Mouse (Mus musculus): Measurements from ENCODE around the gene Plcd3. TPM values are rescaled to one million over a fixed set of nuclear protein-coding genes. Genes with fewer than 3 reads are reported as not detected.
A peak's percentile ranks its signal among the peaks of the same experiment; 100 is the strongest.

The Plcd3 gene
- total and polyA plus RNA-seq, 2 experiments from 2014 or later = 4.7 to 9.4 TPM

DNA sequence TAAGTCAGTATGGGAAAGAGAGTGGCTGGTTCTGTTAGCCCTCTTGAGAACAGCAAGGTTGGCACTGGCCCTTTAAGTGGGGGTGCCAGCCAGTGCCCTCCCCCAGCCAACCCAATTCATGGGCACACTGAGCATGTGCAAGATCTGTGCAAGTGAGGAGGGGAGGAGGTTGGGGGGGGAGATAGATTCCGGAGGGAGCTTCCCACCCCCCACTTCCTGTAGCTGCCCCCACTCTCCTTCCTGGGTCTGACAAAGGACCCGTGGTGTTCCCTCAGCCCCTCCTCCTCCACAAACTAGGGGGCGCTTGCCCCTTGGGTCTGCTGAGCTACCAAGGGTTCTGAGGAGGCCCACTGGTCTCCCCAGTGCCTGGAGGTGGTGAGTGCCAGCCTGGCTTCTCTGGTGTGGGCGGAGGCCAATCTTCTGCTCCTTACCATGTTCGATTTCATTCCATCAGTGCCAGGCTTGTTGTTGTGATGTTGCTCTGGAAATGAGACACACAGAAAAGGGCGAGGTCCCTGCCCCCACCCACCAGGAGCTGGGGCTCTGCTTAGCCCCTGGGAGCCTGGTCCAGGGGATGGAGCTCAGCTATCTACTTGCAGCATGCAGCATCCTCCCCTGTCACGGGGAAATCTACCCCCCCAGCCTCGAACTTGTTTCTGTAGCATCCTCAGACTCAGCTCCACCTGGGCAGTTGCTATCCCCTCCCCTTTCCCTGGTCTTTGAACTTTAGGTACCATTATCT lies 41.2 kb upstream of the Plcd3 start:
- no peaks in the 10 kb centered on the region for H3K9me3 ChIP-seq (ENCODE audit: low read length)
- peak overlapping the region; percentile 51 for H3K4me2 ChIP-seq (ENCODE audit: low read depth, low read length, poor library complexity, severe bottlenecking)
- H3K27me3 ChIP-seq (ENCODE audit: insufficient read depth, low read length) = no peaks in the 10 kb centered on the region
- H3K4me3 ChIP-seq (ENCODE audit: low read depth, low read length) = peak overlapping the region; percentile 25
- peak overlapping the region; percentile 57 for H3K9ac ChIP-seq (replicated peaks; ENCODE audit: low read length, poor library complexity, severe bottlenecking)
- TF ChIP-seq CTCF (IDR thresholded peaks at IDR 0.05) = peak; percentile 60
- peak; percentile 94 for DNase-seq (ENCODE audit: low spot score)
- ATAC-seq (ENCODE audit: low FRiP score) = peak; percentile 93
- H3K4me1 ChIP-seq (ENCODE audit: insufficient read depth, low read length) = peaks cover 14% of the 10 kb centered on the region; the same call in 1 of the 2 replicates
- peaks cover 22% of the 10 kb centered on the region for H3K36me3 ChIP-seq (ENCODE audit: insufficient read depth, low read length)
- peak overlapping the region; percentile 93 for H3K27ac ChIP-seq (ENCODE audit: low read depth, low read length)
- 19% methylated on average over 8 of the region's 8 CpGs for WGBS

DNA sequence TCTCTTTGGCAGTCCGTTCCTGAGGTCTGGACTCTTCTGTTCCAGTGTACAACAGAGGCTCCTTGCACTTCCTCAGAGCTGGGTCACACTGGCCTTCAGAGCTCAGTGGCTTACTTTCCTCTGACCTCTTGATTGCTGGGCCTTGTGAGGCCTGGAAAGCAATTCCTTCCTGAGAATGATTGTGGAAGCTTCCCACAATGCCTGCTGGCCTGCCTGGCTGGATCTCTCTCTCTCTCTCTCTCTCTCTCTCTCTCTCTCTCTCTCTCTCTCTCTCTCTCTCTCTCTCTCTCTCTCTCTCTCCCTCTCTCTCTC lies 40.4 kb upstream of the Plcd3 start:
- Histone ChIP-seq H3K4me1 (ENCODE audit: insufficient read depth, low read length) (peaks cover 14% of the 10 kb centered on the region; the same call in 1 of the 2 replicates), H3K9ac (replicated peaks; ENCODE audit: low read length, poor library complexity, severe bottlenecking) (0 out of 2 replicates have a peak overlapping the region, but pooled peaks have one; percentile 19), H3K4me2 (ENCODE audit: low read depth, low read length, poor library complexity, severe bottlenecking) (0 out of 2 replicates have a peak overlapping the region, but pooled peaks have one; percentile 51), H3K36me3 (ENCODE audit: insufficient read depth, low read length) (peaks cover 22% of the 10 kb centered on the region), H3K27me3 (ENCODE audit: insufficient read depth, low read length) (no peaks in the 10 kb centered on the region), H3K27ac (ENCODE audit: low read depth, low read length) (peak overlapping the region; percentile 93), H3K4me3 (ENCODE audit: low read depth, low read length) (no peak overlapping the region), H3K9me3 (ENCODE audit: low read length) (no peaks in the 10 kb centered on the region)
- no peak for ATAC-seq (ENCODE audit: low FRiP score)
- peak; percentile 24 for DNase-seq (ENCODE audit: low spot score)
- no peak for TF ChIP-seq CTCF (IDR thresholded peaks at IDR 0.05)
- WGBS = 30% methylated on average over 1 of the region's 1 CpGs

DNA sequence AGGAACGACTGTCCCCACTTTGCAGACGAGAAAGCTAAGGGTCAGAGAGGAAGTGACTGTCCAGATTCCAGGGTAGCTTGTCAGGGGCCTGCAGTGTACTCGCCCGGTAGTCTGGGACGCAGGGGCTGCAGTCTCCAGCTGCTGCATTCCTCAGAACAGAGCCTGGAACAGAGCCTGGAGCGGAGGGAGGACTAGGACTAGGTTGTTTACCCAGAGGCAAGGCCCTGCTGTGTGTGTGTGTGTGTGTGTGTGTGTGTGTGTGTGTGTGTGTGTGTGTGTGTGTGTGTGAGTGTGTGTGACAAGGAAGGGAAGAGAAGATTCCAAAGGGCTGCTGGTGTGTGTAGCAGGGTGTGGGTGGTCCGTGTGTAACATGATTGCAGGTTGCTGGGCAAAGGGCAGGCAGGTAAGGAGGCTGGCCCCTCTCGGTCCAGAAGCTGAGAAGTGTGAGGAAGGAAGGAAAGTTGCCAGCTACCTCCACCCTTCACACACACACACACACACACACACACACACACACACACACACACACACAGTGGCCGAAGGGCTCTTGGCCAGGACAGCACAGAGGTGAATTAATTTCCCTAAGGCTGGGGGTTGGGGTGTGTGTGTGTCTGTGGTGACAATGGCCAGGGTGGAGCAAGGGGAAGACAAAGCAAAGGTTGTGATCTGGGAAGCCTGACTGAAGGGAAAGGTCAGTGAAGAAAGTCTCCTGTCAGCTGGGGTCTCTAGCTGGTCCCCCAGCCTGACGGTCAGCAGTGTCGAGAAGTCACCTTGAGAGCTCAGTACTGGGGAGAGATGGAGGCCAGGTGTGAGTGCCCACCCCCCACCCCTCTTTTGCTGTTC lies 39.9 kb upstream of the Plcd3 start:
- ATAC-seq (ENCODE audit: low FRiP score) (no peak), DNase-seq (ENCODE audit: low spot score) (peak; percentile 30)
- Histone ChIP-seq H3K36me3 (ENCODE audit: insufficient read depth, low read length) (peaks cover 22% of the 10 kb centered on the region), H3K4me3 (ENCODE audit: low read depth, low read length) (no peak overlapping the region), H3K4me2 (ENCODE audit: low read depth, low read length, poor library complexity, severe bottlenecking) (no peak overlapping the region), H3K27me3 (ENCODE audit: insufficient read depth, low read length) (no peaks in the 10 kb centered on the region), H3K4me1 (ENCODE audit: insufficient read depth, low read length) (peaks cover 14% of the 10 kb centered on the region; the same call in 1 of the 2 replicates), H3K9ac (replicated peaks; ENCODE audit: low read length, poor library complexity, severe bottlenecking) (peak overlapping the region; percentile 19; the same call in 1 of the 2 replicates), H3K9me3 (ENCODE audit: low read length) (no peaks in the 10 kb centered on the region), H3K27ac (ENCODE audit: low read depth, low read length) (peak overlapping the region; percentile 93)
- whole genome bisulfite sequencing = 30% methylated on average over 11 of the region's 11 CpGs
- no peak for TF ChIP-seq CTCF (IDR thresholded peaks at IDR 0.05)

DNA sequence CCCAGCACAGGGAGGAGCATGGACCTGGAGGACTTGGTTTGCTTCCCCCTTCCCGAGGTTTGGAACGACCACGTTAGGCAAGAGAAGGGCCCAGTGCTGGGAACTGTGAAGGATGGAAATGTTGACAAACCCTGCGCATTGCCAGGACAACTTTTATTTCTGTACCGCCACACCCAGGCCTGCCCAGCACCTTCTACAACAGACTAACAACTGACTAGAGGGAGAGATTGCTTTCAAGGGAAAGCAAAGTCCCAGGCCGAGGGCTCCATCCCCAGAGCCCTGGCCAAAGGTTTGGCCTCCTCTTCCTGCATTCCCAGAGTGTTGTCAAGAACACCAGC lies 39.3 kb upstream of the Plcd3 start:
- H3K9me3 ChIP-seq (ENCODE audit: low read length) = no peaks in the 10 kb centered on the region
- peak overlapping the region; percentile 93 for H3K27ac ChIP-seq (ENCODE audit: low read depth, low read length)
- no peak overlapping the region for H3K4me3 ChIP-seq (ENCODE audit: low read depth, low read length)
- peaks cover 14% of the 10 kb centered on the region; the same call in 1 of the 2 replicates for H3K4me1 ChIP-seq (ENCODE audit: insufficient read depth, low read length)
- H3K36me3 ChIP-seq (ENCODE audit: insufficient read depth, low read length) = peaks cover 22% of the 10 kb centered on the region
- H3K9ac ChIP-seq (replicated peaks; ENCODE audit: low read length, poor library complexity, severe bottlenecking) = no peak overlapping the region; the same call in 1 of the 2 replicates
- no peaks in the 10 kb centered on the region for H3K27me3 ChIP-seq (ENCODE audit: insufficient read depth, low read length)
- no peak overlapping the region for H3K4me2 ChIP-seq (ENCODE audit: low read depth, low read length, poor library complexity, severe bottlenecking)
- ATAC-seq (ENCODE audit: low FRiP score) = no peak
- DNase-seq (ENCODE audit: low spot score) = no peak
- TF ChIP-seq CTCF (IDR thresholded peaks at IDR 0.05) = no peak
- 50% methylated on average over 6 of the region's 6 CpGs for WGBS

DNA sequence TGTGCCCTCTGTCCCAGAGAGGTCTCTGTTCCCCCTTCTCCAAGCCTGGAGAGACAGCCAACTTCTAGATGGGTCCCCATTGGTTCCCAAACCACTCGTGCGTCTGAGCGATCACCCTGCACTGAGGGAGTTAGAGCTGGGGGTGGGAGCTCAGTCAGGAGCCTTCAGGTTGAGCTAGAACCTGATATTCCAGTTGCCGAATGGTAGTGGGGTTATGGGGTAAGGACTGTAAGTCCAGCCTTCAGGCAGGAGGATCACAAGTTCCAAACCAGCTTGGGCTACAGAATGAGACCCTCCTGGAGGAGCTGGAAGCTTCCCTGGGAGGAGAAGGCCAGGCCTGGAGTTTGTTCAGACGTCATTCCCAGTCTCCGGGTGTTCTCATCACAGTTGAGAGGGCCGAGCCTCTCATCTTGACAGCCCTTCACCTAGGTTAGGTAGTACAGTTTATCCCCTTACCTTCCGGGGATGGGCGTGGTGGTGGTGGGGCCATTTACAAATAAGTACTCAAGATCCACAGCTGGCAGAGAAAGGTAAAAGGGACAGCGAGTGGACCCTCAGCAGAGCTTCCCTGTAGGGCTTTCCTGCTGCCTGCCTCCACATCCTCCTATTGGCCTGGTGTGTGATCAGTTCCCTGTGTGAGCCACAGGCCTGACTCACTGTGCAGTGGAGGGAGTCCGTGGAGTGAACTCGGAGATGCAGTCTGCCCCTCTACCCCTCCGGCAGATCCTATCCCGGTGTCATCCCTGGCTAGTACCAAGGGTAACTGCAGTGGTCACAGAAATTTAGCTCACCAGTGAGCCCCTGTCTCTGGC lies 38.7 kb upstream of the Plcd3 start:
- peaks cover 15% of the 10 kb centered on the region; the same call in 1 of the 2 replicates for H3K4me1 ChIP-seq (ENCODE audit: insufficient read depth, low read length)
- no peak overlapping the region for H3K27ac ChIP-seq (ENCODE audit: low read depth, low read length)
- no peaks in the 10 kb centered on the region for H3K27me3 ChIP-seq (ENCODE audit: insufficient read depth, low read length)
- ATAC-seq (ENCODE audit: low FRiP score) (no peak), DNase-seq (ENCODE audit: low spot score) (no peak)
- no peak for TF ChIP-seq CTCF (IDR thresholded peaks at IDR 0.05)
- peaks cover 22% of the 10 kb centered on the region for H3K36me3 ChIP-seq (ENCODE audit: insufficient read depth, low read length)
- H3K4me2 ChIP-seq (ENCODE audit: low read depth, low read length, poor library complexity, severe bottlenecking) = no peak overlapping the region
- no peak overlapping the region for H3K4me3 ChIP-seq (ENCODE audit: low read depth, low read length)
- H3K9me3 ChIP-seq (ENCODE audit: low read length) = no peaks in the 10 kb centered on the region
- H3K9ac ChIP-seq (replicated peaks; ENCODE audit: low read length, poor library complexity, severe bottlenecking) = 0 out of 2 replicates have a peak overlapping the region, but pooled peaks have one; percentile 24
- WGBS = 81% methylated on average over 14 of the region's 14 CpGs

All from midbrain, postnatal 0 days (tissue).